Mouse (Mus musculus): ENCODE results near the gene Galnt6. TPM values are rescaled to one million over a fixed set of nuclear protein-coding genes. Genes with fewer than 3 reads are reported as not detected.
"Not testable (repeated sequence)": the region's sequence is repeated elsewhere in the genome, so short reads cannot be mapped to it uniquely, and the experiment has no call there.

The Galnt6 gene
- not detected in 2 replicates for polyA plus RNA-seq (2012; ENCODE audit: insufficient read depth, insufficient read length, missing spikeins)

GRCm38 (mm10) chr15:100729281-100729985 lies at the start of gene Galnt6:
Gene Galnt6 (minus strand): TSS chr15:100729376.
- H3K27ac ChIP-seq (replicated peaks; ENCODE audit: low read depth, low read length) = no peak within 1 kb of the TSS
- no peaks in the 10 kb centered on the region for H3K4me1 ChIP-seq (ENCODE audit: control insufficient read depth, insufficient read depth, insufficient read length, low read length)
- peak within 1 kb of the TSS; percentile 36; the same call in 1 of the 2 replicates for H3K4me3 ChIP-seq (ENCODE audit: insufficient read depth, low read depth, low read length)

- no peak overlapping the region; the same call in 1 of the 2 replicates for H3K27ac ChIP-seq (replicated peaks; ENCODE audit: low read depth, low read length)
Measured at GRCm38 (mm10) chr15:100777020-100778016, 48.1 kb upstream of the Galnt6 start.

DNA sequence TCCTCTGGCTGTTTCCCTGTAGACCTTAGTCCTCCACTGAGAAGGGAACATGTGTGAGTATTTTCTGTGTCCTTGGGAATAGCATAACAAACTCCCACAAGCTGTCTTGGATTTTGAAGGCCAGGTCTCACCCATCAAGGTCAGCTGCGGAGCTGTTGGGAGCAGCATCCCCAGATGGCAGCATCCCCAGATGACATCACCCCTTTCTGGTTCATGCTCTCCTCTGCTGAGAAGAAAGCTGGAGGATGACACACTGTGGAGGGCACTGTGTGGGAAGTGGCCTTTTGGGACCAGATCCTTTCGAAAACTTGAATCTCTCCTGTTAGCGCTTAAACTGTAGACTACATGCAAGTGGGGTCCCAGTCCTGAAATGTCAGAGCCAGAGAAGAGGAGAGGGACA lies 47.2 kb upstream of the Galnt6 start:
- Histone ChIP-seq H3K27ac (replicated peaks; ENCODE audit: low read depth, low read length) (no peak overlapping the region), H3K4me1 (ENCODE audit: control insufficient read depth, insufficient read depth, insufficient read length, low read length) (no peaks in the 10 kb centered on the region), H3K4me3 (ENCODE audit: insufficient read depth, low read depth, low read length) (no peak overlapping the region)

More at GRCm38 (mm10) chr15:100777020-100778016, 48.1 kb upstream of the Galnt6 start:
- Histone ChIP-seq H3K4me3 (ENCODE audit: insufficient read depth, low read depth, low read length) (no peak overlapping the region), H3K4me1 (ENCODE audit: control insufficient read depth, insufficient read depth, insufficient read length, low read length) (no peaks in the 10 kb centered on the region)

- Histone ChIP-seq H3K4me1 (ENCODE audit: control insufficient read depth, insufficient read depth, insufficient read length, low read length) (no peaks in the 10 kb centered on the region), H3K4me3 (ENCODE audit: insufficient read depth, low read depth, low read length) (no peak overlapping the region), H3K27ac (replicated peaks; ENCODE audit: low read depth, low read length) (no peak overlapping the region)
Measured at GRCm38 (mm10) chr15:100775189-100776166, 46.3 kb upstream of the Galnt6 start.

DNA sequence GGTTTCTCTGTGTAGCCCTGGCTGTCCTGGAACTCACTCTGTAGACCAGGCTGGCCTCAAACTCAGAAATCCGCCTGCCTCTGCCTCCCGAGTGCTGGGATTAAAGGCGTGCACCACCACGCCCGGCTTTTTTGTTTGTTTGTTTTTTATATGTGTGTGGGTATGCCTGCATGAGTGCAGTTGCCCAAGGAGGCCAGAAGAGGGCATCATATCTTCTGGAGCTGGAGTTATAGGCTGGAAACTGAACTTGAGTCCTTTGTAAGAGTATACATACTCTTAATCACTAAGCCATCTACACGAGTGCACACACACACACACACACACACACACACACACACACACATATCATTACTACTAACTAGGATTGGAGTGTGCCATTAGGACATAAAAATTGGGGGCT lies 44.7 kb upstream of the Galnt6 start:
- H3K27ac ChIP-seq (replicated peaks; ENCODE audit: low read depth, low read length); H3K4me3 ChIP-seq (ENCODE audit: insufficient read depth, low read depth, low read length); H3K4me1 ChIP-seq (ENCODE audit: control insufficient read depth, insufficient read depth, insufficient read length, low read length): not testable (repeated sequence)

GRCm38 (mm10) chr15:100772685-100773084 lies 43.5 kb upstream of the Galnt6 start:
- Histone ChIP-seq H3K4me3 (ENCODE audit: insufficient read depth, low read depth, low read length) (no peak overlapping the region), H3K4me1 (ENCODE audit: control insufficient read depth, insufficient read depth, insufficient read length, low read length) (no peaks in the 10 kb centered on the region), H3K27ac (replicated peaks; ENCODE audit: low read depth, low read length) (no peak overlapping the region)

GRCm38 (mm10) chr15:100770338-100770737 lies 41.2 kb upstream of the Galnt6 start:
- H3K4me3 ChIP-seq (ENCODE audit: insufficient read depth, low read depth, low read length) = no peak overlapping the region
- no peak overlapping the region for H3K27ac ChIP-seq (replicated peaks; ENCODE audit: low read depth, low read length)
- no peaks in the 10 kb centered on the region for H3K4me1 ChIP-seq (ENCODE audit: control insufficient read depth, insufficient read depth, insufficient read length, low read length)

DNA sequence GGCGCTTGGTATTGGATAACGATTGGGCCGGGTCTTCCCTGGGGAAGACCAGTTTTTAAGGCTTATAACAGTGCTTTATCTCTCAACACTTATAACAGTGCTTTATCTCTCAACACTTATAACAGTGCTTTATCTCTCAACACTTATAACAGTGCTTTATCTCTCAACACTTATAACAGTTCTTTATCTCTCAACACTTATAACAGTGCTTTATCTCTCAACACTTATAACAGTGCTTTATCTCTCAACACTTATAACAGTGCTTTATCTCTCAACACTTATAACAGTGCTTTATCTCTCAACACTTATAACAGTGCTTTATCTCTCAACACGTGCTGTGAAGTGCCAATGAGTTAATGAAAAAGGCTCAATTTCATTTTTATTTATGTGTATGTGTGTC lies 39.8 kb upstream of the Galnt6 start:
- H3K27ac ChIP-seq (replicated peaks; ENCODE audit: low read depth, low read length); H3K4me3 ChIP-seq (ENCODE audit: insufficient read depth, low read depth, low read length): not testable (repeated sequence)

DNA sequence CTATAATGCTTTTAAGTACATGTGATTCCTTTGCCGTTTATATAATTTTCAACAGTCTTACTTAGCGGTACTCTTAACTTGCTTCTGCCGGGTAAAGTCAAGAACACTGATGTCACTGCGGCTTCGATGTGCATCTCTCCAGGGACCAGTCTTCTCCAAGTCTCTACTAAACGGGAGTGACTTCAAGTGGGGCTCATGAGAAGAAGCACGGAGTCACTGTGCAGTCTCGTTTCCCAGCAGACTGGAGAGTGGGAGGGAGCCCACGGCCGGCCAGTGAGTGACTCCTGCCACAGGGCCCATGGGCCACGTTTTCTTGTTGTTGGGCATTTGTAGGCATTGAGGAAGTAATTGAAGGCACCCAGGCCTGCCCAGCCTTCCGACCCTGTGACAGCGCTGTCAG lies 38.7 kb upstream of the Galnt6 start:
- Histone ChIP-seq H3K27ac (replicated peaks; ENCODE audit: low read depth, low read length) (0 out of 2 replicates have a peak overlapping the region, but pooled peaks have one; percentile 12), H3K4me3 (ENCODE audit: insufficient read depth, low read depth, low read length) (no peak overlapping the region)

More for the DNA sequence above, 39.8 kb upstream of the Galnt6 start:
- not testable (repeated sequence) for H3K4me1 ChIP-seq (ENCODE audit: control insufficient read depth, insufficient read depth, insufficient read length, low read length)

DNA sequence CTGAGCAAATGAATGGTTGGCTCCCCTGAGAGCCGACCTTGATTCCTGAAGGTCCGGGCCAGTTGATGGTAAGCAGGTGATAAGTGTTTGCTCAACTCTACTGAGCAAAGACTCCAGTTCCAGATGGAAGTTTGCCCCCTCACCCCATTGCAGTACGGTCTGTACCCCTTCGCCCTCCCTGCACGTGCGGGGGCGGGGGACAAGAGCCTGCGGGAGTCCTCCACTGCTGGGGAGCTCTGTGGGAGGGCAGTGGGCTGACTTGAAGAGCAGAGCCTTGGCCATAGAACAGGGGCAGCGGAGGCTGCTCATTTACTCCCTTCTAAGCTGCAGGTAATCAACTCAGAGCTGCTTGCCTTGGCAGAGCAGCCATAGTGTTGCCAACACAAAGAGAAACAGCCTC lies 37.6 kb upstream of the Galnt6 start:
- no peak overlapping the region for H3K27ac ChIP-seq (replicated peaks; ENCODE audit: low read depth, low read length)
- H3K4me3 ChIP-seq (ENCODE audit: insufficient read depth, low read depth, low read length) = no peak overlapping the region
- no peaks in the 10 kb centered on the region for H3K4me1 ChIP-seq (ENCODE audit: control insufficient read depth, insufficient read depth, insufficient read length, low read length)

More for the DNA sequence above, 38.7 kb upstream of the Galnt6 start:
- no peaks in the 10 kb centered on the region for H3K4me1 ChIP-seq (ENCODE audit: control insufficient read depth, insufficient read depth, insufficient read length, low read length)

GRCm38 (mm10) chr15:100764163-100764951 lies 35.2 kb upstream of the Galnt6 start:
- Histone ChIP-seq H3K27ac (replicated peaks; ENCODE audit: low read depth, low read length) (no peak overlapping the region), H3K4me1 (ENCODE audit: control insufficient read depth, insufficient read depth, insufficient read length, low read length) (no peaks in the 10 kb centered on the region), H3K4me3 (ENCODE audit: insufficient read depth, low read depth, low read length) (no peak overlapping the region)

DNA sequence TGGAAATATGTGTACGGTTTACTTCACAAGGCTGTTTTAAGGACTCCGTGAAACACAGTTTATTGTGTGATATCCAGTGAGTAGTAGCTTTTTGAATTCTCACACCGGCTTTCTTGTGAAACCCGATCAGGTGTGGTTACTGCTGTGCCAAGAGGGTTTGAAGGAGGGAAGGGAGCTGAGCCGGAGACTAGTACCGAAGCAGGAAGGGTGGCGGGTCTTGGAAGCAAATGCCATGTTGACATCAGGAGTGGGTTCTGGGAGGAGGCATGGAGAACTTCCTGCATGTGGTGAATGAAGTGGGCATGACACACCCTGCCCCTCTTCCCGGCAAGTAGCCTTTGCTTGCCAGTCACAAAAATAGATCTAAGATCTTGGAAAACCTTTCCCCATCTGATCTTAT lies 33.5 kb upstream of the Galnt6 start:
- H3K4me3 ChIP-seq (ENCODE audit: insufficient read depth, low read depth, low read length) = peak overlapping the region; percentile 61; the same call in 1 of the 2 replicates
- H3K4me1 ChIP-seq (ENCODE audit: control insufficient read depth, insufficient read depth, insufficient read length, low read length) = no peaks in the 10 kb centered on the region
- no peak overlapping the region for H3K27ac ChIP-seq (replicated peaks; ENCODE audit: low read depth, low read length)

DNA sequence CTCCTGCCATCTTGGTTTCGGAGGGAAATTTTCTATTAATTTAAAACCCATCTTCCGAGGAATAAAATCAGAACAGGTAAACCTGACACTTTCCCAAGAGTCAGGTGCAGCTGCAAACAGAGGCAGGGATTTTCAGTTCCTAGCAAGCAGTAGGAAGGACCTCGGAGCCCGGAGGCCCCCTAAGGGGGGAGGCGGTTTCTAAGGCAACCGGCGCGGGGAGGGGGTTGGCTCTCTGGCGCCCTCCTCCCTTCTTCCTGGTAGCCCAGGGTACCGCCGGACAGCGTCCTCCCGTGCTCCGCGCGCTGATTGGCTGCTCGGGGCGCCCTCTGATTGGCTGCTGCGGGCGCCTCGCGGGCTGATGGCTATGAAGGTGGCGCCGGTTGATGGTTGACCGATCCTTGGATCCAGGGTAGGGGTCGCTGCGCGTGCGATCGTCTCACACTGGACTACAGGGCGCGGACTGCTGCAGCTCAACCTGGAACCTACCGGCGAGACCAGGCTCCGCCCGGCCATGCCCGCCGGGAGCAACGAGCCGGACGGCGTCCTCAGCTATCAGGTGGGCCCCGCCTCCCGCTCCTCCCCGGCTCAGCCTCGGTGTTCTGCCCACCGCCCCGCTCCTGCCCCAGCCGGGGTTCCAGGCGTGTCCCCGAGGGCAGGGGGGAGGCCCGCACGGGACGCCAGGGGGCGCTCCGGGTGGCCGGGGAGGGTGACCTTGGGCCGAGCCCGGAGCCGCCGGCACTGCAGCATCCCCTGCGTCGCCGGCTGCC lies 32.4 kb upstream of the Galnt6 start, which contains the start of gene Slc4a8:
Gene Slc4a8 (plus strand): TSS at position 329 of the 767 bp plus-strand sequence.
- Histone ChIP-seq H3K27ac (replicated peaks; ENCODE audit: low read depth, low read length) (no peak within 1 kb of the TSS), H3K4me3 (ENCODE audit: insufficient read depth, low read depth, low read length) (peak within 1 kb of the TSS; percentile 61), H3K4me1 (ENCODE audit: control insufficient read depth, insufficient read depth, insufficient read length, low read length) (no peaks in the 10 kb centered on the region)

Data from brown adipose tissue, adult 24 weeks (tissue).